Mouse (Mus musculus): Measurements from ENCODE around the gene Cers3. TPM values are rescaled to one million over a fixed set of nuclear protein-coding genes. Genes with fewer than 3 reads are reported as not detected.
A peak's percentile ranks its signal among the peaks of the same experiment; 100 is the strongest.

The Cers3 gene
- polyA plus RNA-seq, 1 experiment from 2014 or later, result 7.8 TPM

DNA sequence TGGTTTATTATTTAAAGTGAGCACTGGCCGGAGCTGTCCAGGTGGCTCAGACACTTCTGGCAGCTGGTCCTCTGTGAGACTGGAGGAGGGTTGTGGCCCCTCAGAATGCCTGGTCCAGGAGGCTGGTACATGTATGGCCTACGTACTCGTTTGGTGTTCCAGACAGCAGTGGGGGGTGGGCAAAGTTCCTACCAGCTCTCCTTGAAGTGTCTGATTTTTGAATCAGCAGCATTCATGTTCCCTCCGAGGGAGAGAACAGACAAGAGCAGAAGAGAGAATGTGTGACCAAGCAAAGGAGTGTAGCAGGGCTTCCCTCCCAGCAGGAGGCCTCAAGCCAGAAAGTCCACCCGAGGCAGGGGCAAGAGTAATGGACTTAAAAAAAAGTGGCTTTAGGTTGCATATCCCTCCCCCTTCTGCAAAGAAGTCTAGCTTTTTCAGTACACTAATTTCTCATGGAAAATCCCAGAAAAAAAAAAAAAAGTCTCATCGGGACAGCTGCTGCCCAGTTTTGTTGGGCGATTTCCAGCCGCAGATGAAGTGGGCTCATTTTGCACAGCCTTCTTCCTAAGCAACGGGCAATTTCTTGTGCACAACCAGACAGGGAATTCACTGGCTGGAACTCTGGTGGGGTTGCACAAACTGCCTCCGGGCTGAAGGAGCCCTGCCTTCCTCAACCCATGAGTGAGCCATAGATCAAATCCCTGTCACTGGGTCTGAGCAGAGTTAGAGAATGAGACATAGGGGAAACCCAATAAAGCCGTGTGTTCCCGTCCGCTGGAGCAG, 124.6 kb downstream of the Cers3 start:
- Histone ChIP-seq H3K27me3 (no peaks in the 10 kb centered on the region), H3K4me3 (no peak overlapping the region), H3K9ac (peak overlapping the region; percentile 51; the same call in 1 of the 2 replicates), H3K27ac (peak overlapping the region; percentile 88), H3K4me2 (0 out of 2 replicates have a peak overlapping the region, but pooled peaks have one; percentile 18), H3K4me1 (peaks cover 50% of the 10 kb centered on the region), H3K36me3 (peaks cover 12% of the 10 kb centered on the region), H3K9me3 (no peaks in the 10 kb centered on the region)
- WGBS, result 49% methylated on average over 13 of the region's 13 CpGs
- ATAC-seq (ENCODE audit: insufficient number of reproducible peaks, insufficient read depth, low FRiP score, low TSS enrichment, low read depth), result no peak

DNA sequence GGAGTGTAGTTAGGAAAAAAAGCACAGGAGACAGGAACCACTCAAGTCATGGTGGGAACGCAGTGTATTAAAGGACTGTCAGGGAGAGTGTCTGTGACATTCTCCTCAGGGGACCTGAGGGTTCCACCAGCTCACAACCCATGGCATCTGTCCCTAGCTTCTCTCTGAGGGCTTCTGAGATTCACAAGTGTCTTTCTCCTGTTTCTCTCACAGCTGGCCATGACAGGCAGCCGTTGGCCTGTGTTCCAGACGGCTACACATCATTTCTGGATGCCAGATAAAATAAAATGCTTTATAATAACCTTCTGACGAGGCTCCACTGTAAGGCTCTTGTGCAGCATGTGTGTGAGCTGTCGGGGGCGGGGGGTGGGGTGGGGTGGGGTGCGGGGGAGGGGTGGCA, 128.2 kb downstream of the Cers3 start:
- H3K27ac ChIP-seq, result 0 out of 2 replicates have a peak overlapping the region, but pooled peaks have one; percentile 22
- 0 out of 2 replicates have a peak overlapping the region, but pooled peaks have one; percentile 16 for H3K4me2 ChIP-seq

DNA sequence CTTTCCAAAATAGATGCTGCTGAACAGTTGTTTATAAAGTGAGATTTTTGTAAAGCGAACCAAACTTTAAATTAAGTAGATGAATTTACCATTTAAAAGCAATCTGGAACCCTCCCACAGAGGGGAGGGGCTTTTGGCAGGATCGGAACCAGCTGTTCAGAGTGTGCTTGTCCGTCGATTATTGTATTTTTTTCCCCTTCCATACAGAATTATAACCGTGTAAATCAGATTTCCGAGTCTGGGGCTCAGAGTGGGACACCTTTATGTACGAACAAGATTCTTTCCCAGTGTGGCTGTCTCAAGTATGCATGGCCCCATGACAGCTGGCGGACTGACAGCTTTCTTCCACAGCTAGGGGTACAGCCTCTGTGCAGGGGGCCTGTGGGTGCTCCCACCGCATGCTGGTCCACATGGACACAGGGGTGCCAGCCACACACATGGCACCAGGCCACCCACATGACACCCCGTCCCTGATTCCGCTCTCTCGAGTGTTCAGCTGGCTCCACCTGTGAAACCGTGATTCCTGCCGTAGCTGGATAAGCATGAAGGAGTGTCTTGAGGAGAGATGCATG, 128.7 kb downstream of the Cers3 start:
- Histone ChIP-seq H3K9me3 (peaks cover 3% of the 10 kb centered on the region; the same call in 1 of the 2 replicates), H3K9ac (no peak overlapping the region), H3K36me3 (0 out of 2 replicates have a peak, but pooled peaks cover 7% of the 10 kb centered on the region), H3K4me1 (peaks cover 39% of the 10 kb centered on the region), H3K4me2 (peak overlapping the region; percentile 34), H3K27me3 (no peaks in the 10 kb centered on the region), H3K4me3 (no peak overlapping the region), H3K27ac (no peak overlapping the region)
- 43% methylated on average over 14 of the region's 14 CpGs for WGBS
- ATAC-seq (ENCODE audit: insufficient number of reproducible peaks, insufficient read depth, low FRiP score, low TSS enrichment, low read depth), result 0 out of 2 replicates have a peak, but pooled peaks have one; percentile 15

More for the DNA sequence above, 128.2 kb downstream of the Cers3 start:
- Histone ChIP-seq H3K4me3 (no peak overlapping the region), H3K4me1 (peaks cover 44% of the 10 kb centered on the region), H3K27me3 (no peaks in the 10 kb centered on the region), H3K9ac (no peak overlapping the region), H3K9me3 (peaks cover 3% of the 10 kb centered on the region; the same call in 1 of the 2 replicates), H3K36me3 (0 out of 2 replicates have a peak, but pooled peaks cover 7% of the 10 kb centered on the region)
- no peak for ATAC-seq (ENCODE audit: insufficient number of reproducible peaks, insufficient read depth, low FRiP score, low TSS enrichment, low read depth)
- 44% methylated on average over 7 of the region's 7 CpGs for WGBS

DNA sequence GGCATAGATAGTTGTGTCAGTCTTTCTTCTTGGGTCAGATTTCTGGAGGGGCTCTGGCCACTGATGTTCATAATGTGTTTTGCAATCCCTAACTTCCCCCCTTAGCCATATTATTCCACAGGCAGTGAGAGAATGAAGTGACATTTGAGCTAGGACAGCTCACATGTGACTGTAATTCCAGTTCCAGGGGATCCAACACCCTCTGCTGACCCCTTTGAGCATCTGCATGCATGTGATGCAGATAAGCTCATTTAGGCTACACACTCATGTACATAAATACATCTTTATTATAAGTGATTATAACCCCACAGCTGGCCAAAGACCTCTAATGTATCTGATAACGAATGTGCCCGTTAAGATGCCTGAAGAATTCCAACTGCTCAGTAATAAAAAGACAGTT, 129.9 kb downstream of the Cers3 start:
- H3K4me1 ChIP-seq, result peaks cover 27% of the 10 kb centered on the region
- H3K9me3 ChIP-seq, result peaks cover 3% of the 10 kb centered on the region; the same call in 1 of the 2 replicates
- no peak overlapping the region for H3K4me2 ChIP-seq
- H3K27me3 ChIP-seq, result no peaks in the 10 kb centered on the region
- H3K27ac ChIP-seq, result no peak overlapping the region
- H3K36me3 ChIP-seq, result 0 out of 2 replicates have a peak, but pooled peaks cover 7% of the 10 kb centered on the region
- no peak overlapping the region for H3K9ac ChIP-seq
- no peak overlapping the region for H3K4me3 ChIP-seq
- ATAC-seq (ENCODE audit: insufficient number of reproducible peaks, insufficient read depth, low FRiP score, low TSS enrichment, low read depth), result no peak
- WGBS, result 89% methylated on average over 2 of the region's 2 CpGs

Other genes starting within 250 kb of the Cers3 start
- gene Asb7, start 53.9 kb upstream of the Cers3 start, polyA plus RNA-seq (2015; fragmentation: Nextera tagmentation; extraction: Ambion mirVana), result 13.7 and 16.6 TPM in 2 replicates
- gene Lins1, start 53.6 kb upstream of the Cers3 start, polyA plus RNA-seq (2015; fragmentation: Nextera tagmentation; extraction: Ambion mirVana), result 22.4 and 23.3 TPM in 2 replicates
- 13.2 and 14.8 TPM in 2 replicates for gene Adamts17, start 96.2 kb downstream of the Cers3 start, polyA plus RNA-seq (2015; fragmentation: Nextera tagmentation; extraction: Ambion mirVana)